Mouse (Mus musculus) spleen, adult 2 months (tissue): ENCODE data around the gene Igf2bp1.

Experiments
- CTCF ChIP-seq: fragments of 200-500 bp; IDR thresholded peaks from 2 replicates; pipeline ENCODE4 v1.5.1; 2011; ENCODE audit warnings: mild to moderate bottlenecking, inconsistent platforms; ENCODE audit not compliant: insufficient read depth, insufficient read length, insufficient replicate concordance; ENCODE audit errors: extremely low read depth
- POLR2A ChIP-seq: fragments of 200-500 bp; IDR thresholded peaks from 2 replicates; pipeline ENCODE4 v1.6.1; 2011; ENCODE audit warnings: low read depth, low read length, inconsistent platforms

DNA sequence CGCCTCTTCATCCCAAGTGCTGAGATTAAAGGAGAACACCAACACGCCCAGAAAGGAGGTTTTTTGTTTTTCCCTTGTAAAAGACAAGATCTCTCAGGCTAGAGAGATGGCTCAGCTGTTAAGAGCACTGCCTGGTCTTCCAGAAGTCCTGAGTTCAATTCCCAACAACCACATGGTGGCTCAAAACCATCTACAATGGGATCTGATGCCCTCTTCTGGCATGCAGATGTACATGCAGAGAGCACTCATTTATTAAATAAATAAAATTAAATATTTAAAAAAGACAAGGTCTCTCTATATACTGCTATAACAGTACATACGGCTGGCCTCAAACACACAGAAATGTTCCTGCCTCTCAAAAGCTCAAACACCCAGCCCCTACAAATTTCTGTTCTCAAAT is 27.3 kb downstream of the Igf2bp1 start:
- no peak for TF ChIP-seq POLR2A
- no peak for TF ChIP-seq CTCF
